Mouse (Mus musculus) limb, embryonic 10.5 days (tissue): ENCODE measurements around the gene Fam222a. TPM values are rescaled to one million over a fixed set of nuclear protein-coding genes. Genes with fewer than 3 reads are reported as not detected.

ENCODE experiments used
- DNase-seq: peaks from one replicate; pipeline ENCODE4 v3.0.0-alpha.2; 2017; ENCODE audit warnings: low spot score
- H3K27ac ChIP-seq: fragments of 300-500 bp; sonication (generic); 2 replicates; pipeline ENCODE4 v1.5.1; 2016; ENCODE audit warnings: mild to moderate bottlenecking
- H3K27me3 ChIP-seq: fragments of 300-500 bp; sonication (generic); 2 replicates; pipeline ENCODE4 v1.6.1; 2016; ENCODE audit warnings: low read depth, mild to moderate bottlenecking; ENCODE audit not compliant: poor library complexity, severe bottlenecking
- H3K36me3 ChIP-seq: fragments of 300-500 bp; sonication (generic); 2 replicates; pipeline ENCODE4 v1.6.1; 2016; ENCODE audit warnings: mild to moderate bottlenecking, moderate library complexity
- H3K4me1 ChIP-seq: fragments of 300-500 bp; sonication (generic); 2 replicates; pipeline ENCODE4 v1.6.1; 2016
- H3K4me3 ChIP-seq: fragments of 300-500 bp; sonication (generic); 2 replicates; pipeline ENCODE4 v1.5.1; 2016; ENCODE audit warnings: mild to moderate bottlenecking, moderate library complexity
- H3K9me3 ChIP-seq: fragments of 300-500 bp; sonication (generic); replicated peaks from 2 replicates; pipeline ENCODE4 v1.6.1; 2016; ENCODE audit warnings: mild to moderate bottlenecking
- WGBS: fragments of 180-500 bp; shearing (Covaris S2); methylation state at CpG from one replicate; pipeline ENCODE4 v1.1.7; 2016; 5-methylcytosine and 5-hydroxymethylcytosine counted together
- polyA plus RNA-seq: library from polyadenylated mRNA; unstranded; fragments of >200 nt; fragmentation: Nextera tagmentation; extraction: Ambion mirVana; gene quantifications from 2 replicates; pipeline ENCODE4 v1.2.1, GENCODE M21; 2016

Fam222a gene
- 1.4 and 1.9 TPM in 2 replicates for polyA plus RNA-seq

DNA sequence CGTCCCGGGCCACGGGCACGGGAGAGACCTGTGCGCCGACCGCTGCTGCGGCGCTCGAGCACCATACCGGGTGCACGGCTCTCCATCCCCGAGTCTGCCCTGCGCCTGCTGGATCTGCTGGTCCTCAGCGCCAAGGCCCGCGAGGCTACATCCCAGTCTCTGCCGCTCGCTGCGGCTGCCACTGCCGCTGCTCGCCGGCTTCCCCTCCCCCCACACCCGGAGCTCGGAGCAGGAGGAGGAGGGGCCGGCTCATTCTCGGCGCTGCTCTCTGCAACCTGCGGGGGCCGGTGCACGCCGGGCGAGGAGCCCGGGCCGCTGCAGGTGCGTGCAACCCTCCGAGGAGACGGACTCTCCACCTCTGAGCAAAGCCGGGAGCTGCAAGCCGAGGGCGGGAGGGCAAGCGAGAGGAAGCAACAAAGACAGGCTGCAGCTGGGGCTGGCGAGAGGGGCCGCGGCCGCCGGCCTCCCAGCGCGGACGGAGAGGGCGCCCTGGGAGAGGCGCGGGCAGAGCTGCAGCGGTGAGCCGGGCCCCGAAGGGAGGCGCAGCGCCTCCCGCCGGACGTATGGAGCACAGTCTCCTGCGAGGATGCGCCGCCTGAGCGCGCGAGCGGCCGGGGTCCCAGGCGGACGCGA, at the start of gene Fam222a:
Fam222a (plus strand) TSS at position 452 of the 633 bp plus-strand sequence.
- Histone ChIP-seq H3K4me1 (peaks cover 74% of the 10 kb centered on the region), H3K4me3 (peak within 1 kb of the TSS; percentile 68), H3K9me3 (no peaks in the 10 kb centered on the region; the same call in 1 of the 2 replicates), H3K36me3 (no peaks in the 10 kb centered on the region; the same call in 1 of the 2 replicates), H3K27me3 (peaks cover 68% of the 10 kb centered on the region), H3K27ac (peak within 1 kb of the TSS; percentile 82)
- WGBS = under 1% methylated on average over 64 of the region's 72 CpGs
- DNase-seq = peak; percentile 83

GRCm38 (mm10) chr5:114528355-114528754, 39.5 kb upstream of the Fam222a start:
- H3K27ac ChIP-seq = no peak overlapping the region
- H3K36me3 ChIP-seq = no peaks in the 10 kb centered on the region
- no peaks in the 10 kb centered on the region for H3K9me3 ChIP-seq
- peaks cover 11% of the 10 kb centered on the region for H3K4me1 ChIP-seq
- WGBS = 89% methylated on average over 6 of the region's 6 CpGs
- no peak overlapping the region for H3K4me3 ChIP-seq
- DNase-seq = no peak
- H3K27me3 ChIP-seq = no peaks in the 10 kb centered on the region

- no peak for DNase-seq
- WGBS = 36% methylated on average over 6 of the region's 6 CpGs
These were observed 37.5 kb upstream of the Fam222a start for GRCm38 (mm10) chr5:114530337-114530736.

DNA sequence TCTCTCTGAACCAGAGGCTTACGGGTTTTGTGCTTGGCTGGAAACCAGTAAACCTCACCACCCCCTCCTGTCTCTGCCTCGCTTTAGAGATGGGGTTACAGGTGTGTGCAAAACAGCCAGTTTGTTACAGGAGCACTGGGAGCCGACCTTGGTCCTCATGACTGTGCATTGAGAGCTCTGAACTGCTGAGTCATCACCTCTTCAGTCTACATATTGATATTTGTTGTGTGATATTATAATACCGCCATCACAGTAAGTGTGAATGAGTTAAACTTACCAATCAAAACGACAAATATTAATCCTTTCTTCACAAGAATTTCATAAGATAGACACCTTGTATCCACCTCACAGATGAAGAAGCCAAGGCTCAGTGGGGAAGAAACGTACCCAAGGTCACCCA, 35.8 kb upstream of the Fam222a start:
- 78% methylated on average over 6 of the region's 6 CpGs for WGBS
- no peak overlapping the region for H3K4me3 ChIP-seq
- H3K9me3 ChIP-seq = no peaks in the 10 kb centered on the region
- peaks cover 14% of the 10 kb centered on the region for H3K4me1 ChIP-seq
- peak overlapping the region; percentile 19; the same call in 1 of the 2 replicates for H3K27ac ChIP-seq
- no peaks in the 10 kb centered on the region for H3K36me3 ChIP-seq
- peaks cover 23% of the 10 kb centered on the region; the same call in 1 of the 2 replicates for H3K27me3 ChIP-seq
- DNase-seq = no peak

More at GRCm38 (mm10) chr5:114530337-114530736, 37.5 kb upstream of the Fam222a start:
- no peaks in the 10 kb centered on the region for H3K36me3 ChIP-seq
- peaks cover 7% of the 10 kb centered on the region; the same call in 1 of the 2 replicates for H3K27me3 ChIP-seq
- no peak overlapping the region for H3K4me3 ChIP-seq
- H3K27ac ChIP-seq = peak overlapping the region; percentile 69
- no peaks in the 10 kb centered on the region for H3K9me3 ChIP-seq
- peaks cover 11% of the 10 kb centered on the region for H3K4me1 ChIP-seq

- Histone ChIP-seq H3K4me3 (peak overlapping the region; percentile 44), H3K27ac (peak overlapping the region; percentile 82), H3K27me3 (peaks cover 51% of the 10 kb centered on the region), H3K4me1 (peaks cover 50% of the 10 kb centered on the region), H3K9me3 (0 out of 2 replicates have a peak, but pooled peaks cover under 1% of the 10 kb centered on the region), H3K36me3 (no peaks in the 10 kb centered on the region)
- 7% methylated on average over 26 of the region's 26 CpGs for WGBS
- DNase-seq = peak; percentile 70
These were observed 30.4 kb upstream of the Fam222a start for GRCm38 (mm10) chr5:114537308-114538020.

- Histone ChIP-seq H3K4me3 (peak overlapping the region; percentile 44), H3K36me3 (no peaks in the 10 kb centered on the region), H3K27me3 (peaks cover 51% of the 10 kb centered on the region), H3K4me1 (peaks cover 50% of the 10 kb centered on the region), H3K27ac (peak overlapping the region; percentile 82), H3K9me3 (0 out of 2 replicates have a peak, but pooled peaks cover 3% of the 10 kb centered on the region)
- DNase-seq = no peak
- WGBS = 8% methylated on average over 8 of the region's 8 CpGs
These were observed 29.8 kb upstream of the Fam222a start for GRCm38 (mm10) chr5:114538021-114538405.

DNA sequence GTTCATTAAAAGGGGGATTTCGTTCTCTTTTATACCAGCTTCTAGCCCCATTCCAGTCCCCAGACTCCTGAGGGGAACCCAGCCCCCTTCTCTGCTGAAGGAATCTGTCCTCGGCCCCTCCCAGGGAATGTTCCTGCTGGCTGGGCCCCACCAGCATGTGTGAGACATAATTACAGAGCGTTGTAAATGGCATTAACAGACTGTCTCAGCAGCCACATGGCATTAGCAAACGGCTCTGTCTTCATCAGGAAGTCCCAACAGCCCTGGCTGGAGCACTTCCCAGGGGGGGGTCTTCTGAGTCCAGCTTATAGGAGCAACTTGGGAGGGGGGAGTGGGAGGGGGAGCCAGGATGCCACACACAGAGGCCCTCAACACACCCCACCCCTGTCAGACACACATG, 29.1 kb upstream of the Fam222a start:
- Histone ChIP-seq H3K36me3 (no peaks in the 10 kb centered on the region), H3K27me3 (peaks cover 51% of the 10 kb centered on the region), H3K4me1 (peaks cover 50% of the 10 kb centered on the region), H3K9me3 (0 out of 2 replicates have a peak, but pooled peaks cover 3% of the 10 kb centered on the region), H3K27ac (peak overlapping the region; percentile 82), H3K4me3 (peak overlapping the region; percentile 27)
- peak; percentile 63 for DNase-seq
- 23% methylated on average over 4 of the region's 4 CpGs for WGBS

- peak overlapping the region; percentile 82 for H3K27ac ChIP-seq
- 0 out of 2 replicates have a peak, but pooled peaks cover 3% of the 10 kb centered on the region for H3K9me3 ChIP-seq
- H3K27me3 ChIP-seq = peaks cover 50% of the 10 kb centered on the region
- 72% methylated on average over 6 of the region's 6 CpGs for WGBS
- no peak for DNase-seq
- no peak overlapping the region for H3K4me3 ChIP-seq
- no peaks in the 10 kb centered on the region for H3K36me3 ChIP-seq
- peaks cover 50% of the 10 kb centered on the region for H3K4me1 ChIP-seq
These were observed 28.1 kb upstream of the Fam222a start for GRCm38 (mm10) chr5:114539766-114540165.

DNA sequence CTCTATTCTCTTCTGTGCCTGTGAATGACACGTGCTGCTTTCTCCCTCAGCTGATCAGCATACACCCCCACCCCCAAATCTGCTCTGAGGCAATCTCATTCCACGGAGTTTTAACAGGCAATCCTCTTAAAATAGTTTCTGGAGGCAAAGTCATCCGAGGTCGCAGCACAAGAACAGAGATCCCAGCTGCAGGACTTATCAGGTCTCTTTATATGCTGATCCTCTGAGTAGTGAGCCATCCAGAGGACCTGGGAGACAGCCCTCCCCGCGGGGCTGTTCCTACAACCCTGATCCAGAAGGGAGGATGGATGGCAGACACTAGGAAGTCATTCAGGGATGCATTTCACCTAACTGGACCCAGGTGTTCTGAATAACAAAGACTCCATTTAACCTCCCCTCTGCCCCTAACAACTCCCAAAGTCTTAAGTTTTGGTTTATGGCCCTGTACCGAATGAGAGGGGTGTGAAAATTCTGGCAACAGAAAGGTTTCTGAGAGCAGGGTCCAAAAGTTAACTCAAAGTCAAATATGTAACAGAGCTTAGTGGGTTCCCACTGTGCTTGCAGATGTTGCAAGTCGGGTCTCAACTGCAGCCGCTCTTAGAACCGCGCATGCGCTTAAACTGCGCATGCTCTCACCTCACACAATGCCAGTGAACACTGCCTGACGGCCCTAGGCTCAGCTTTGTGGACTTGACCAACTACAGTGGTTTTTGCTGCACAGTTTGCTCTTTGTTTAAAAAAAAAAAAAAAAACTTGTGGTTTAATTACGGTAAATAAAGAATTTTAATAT, 26.0 kb upstream of the Fam222a start:
- 0 out of 2 replicates have a peak, but pooled peaks cover 3% of the 10 kb centered on the region for H3K9me3 ChIP-seq
- peaks cover 31% of the 10 kb centered on the region for H3K27me3 ChIP-seq
- peaks cover 47% of the 10 kb centered on the region for H3K4me1 ChIP-seq
- H3K27ac ChIP-seq = peak overlapping the region; percentile 63
- WGBS = 39% methylated on average over 15 of the region's 15 CpGs
- no peak overlapping the region for H3K4me3 ChIP-seq
- H3K36me3 ChIP-seq = no peaks in the 10 kb centered on the region
- no peak for DNase-seq

DNA sequence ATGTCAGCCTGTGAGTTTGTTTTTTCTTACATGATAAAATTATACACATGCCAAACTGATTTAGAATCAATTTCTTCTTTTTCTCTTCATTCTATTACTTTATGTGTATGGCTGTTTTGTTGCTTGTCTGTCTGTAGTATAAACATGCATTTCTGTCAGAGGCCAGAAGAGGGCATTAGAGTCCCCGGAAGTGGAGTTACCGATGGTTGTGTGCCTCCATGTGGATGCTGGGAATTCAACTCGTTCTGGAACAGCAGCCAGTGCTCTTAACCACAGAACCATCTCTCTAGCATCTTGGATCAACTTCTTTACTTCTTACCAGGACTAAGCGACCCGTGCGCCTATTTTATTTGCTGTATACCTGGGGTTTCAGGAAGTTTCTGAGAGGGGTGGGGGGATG, 24.2 kb upstream of the Fam222a start:
- 89% methylated on average over 6 of the region's 6 CpGs for WGBS
- Histone ChIP-seq H3K27me3 (0 out of 2 replicates have a peak, but pooled peaks cover 15% of the 10 kb centered on the region), H3K4me3 (no peak overlapping the region), H3K4me1 (peaks cover 30% of the 10 kb centered on the region), H3K27ac (no peak overlapping the region), H3K36me3 (no peaks in the 10 kb centered on the region), H3K9me3 (0 out of 2 replicates have a peak, but pooled peaks cover 3% of the 10 kb centered on the region)
- no peak for DNase-seq

DNA sequence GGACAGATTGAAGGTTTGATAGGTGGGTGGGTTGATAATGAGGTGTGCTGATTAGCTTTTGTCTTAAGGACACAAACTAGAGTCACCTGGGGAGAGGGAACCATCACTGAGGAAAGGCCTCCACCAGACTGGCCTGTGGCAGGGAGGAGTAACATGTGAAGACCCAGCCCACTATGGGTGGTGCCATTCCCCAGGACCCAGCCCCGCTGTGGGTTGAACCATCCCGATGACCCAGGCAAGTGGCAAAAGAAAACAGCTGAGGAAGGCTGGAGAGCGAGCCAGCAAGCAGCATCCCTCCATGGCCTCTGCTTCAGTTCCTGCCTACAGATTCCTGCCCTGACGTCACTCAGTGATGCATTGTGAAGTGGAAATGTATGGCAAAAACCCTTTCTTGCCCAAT, 23.6 kb upstream of the Fam222a start:
- H3K9me3 ChIP-seq = 0 out of 2 replicates have a peak, but pooled peaks cover 3% of the 10 kb centered on the region
- H3K27ac ChIP-seq = no peak overlapping the region
- no peak overlapping the region for H3K4me3 ChIP-seq
- DNase-seq = no peak
- 80% methylated on average over 4 of the region's 4 CpGs for WGBS
- H3K27me3 ChIP-seq = 0 out of 2 replicates have a peak, but pooled peaks cover 15% of the 10 kb centered on the region
- no peaks in the 10 kb centered on the region for H3K36me3 ChIP-seq
- H3K4me1 ChIP-seq = peaks cover 25% of the 10 kb centered on the region

GRCm38 (mm10) chr5:114545076-114545475, 22.7 kb upstream of the Fam222a start:
- Histone ChIP-seq H3K4me3 (no peak overlapping the region), H3K9me3 (0 out of 2 replicates have a peak, but pooled peaks cover 3% of the 10 kb centered on the region), H3K36me3 (no peaks in the 10 kb centered on the region), H3K4me1 (peaks cover 20% of the 10 kb centered on the region), H3K27ac (no peak overlapping the region; the same call in 1 of the 2 replicates), H3K27me3 (0 out of 2 replicates have a peak, but pooled peaks cover 11% of the 10 kb centered on the region)
- 85% methylated on average over 9 of the region's 9 CpGs for WGBS
- no peak for DNase-seq
